Mouse (Mus musculus) duodenum, adult 2 months (tissue): ENCODE data around the gene Ifitm5. TPM values are rescaled to one million over a fixed set of nuclear protein-coding genes. Genes with fewer than 3 reads are reported as not detected.

ENCODE experiments used
- polyA plus RNA-seq: library from polyadenylated mRNA; depleted of rRNA; stranded (reverse); fragments of >200 nt; gene quantifications from 2 replicates; pipeline ENCODE4 v1.2.3, GENCODE M21; 2012; ENCODE audit warnings: low replicate concordance; rRNA removed

The Ifitm5 gene
- polyA plus RNA-seq, result 1.1 and 1.3 TPM in 2 replicates

DNA sequence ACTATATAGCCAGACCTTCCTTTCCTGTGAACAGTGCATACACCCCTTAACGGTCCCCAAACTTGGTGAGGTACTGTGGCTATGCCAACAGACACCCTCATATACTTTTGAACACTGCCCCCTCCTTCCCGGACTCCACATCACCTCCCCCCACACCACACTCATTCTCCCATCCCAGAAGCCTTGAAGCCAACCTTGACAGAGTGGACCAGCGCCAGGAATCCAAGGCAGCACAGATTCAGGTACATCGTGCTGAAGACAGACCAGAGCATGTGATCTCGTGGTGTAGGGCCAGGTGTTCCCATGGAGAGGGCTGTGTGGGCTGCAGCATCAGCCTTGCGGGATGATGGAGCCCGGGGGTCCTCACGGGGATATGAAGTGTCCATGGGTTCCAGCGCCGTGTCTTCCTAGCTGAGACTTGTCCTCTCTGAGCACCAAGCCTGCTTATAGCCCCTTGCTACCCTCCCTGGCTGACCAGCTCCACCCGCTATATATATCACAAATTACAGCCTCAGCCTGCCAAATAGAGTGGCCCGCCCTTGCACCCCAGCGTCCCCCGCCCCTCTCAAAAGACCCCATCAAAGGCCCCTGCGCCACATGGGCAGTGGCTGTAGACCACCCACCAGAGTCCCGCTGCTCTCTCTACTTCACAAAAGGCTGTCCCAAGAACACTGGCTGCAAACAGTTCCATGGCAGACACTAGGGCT lies at the start of gene Ifitm5:
Gene Ifitm5, minus strand, starts transcription at position 468 of the 707 bp plus-strand sequence.

GRCm38 (mm10) chr7:140966921-140967320 lies 16.8 kb upstream of the Ifitm5 start, which contains the start of gene Ifitm1:
Gene Ifitm1 (plus strand): TSS chr7:140967221.

GRCm38 (mm10) chr7:140955758-140956555 lies 5.9 kb upstream of the Ifitm5 start, which contains the start of the genes Gm45717 and Ifitm2:
Gene Gm45717 (minus strand): TSS chr7:140955937.
Gene Ifitm2 (minus strand): TSS chr7:140955987.

DNA sequence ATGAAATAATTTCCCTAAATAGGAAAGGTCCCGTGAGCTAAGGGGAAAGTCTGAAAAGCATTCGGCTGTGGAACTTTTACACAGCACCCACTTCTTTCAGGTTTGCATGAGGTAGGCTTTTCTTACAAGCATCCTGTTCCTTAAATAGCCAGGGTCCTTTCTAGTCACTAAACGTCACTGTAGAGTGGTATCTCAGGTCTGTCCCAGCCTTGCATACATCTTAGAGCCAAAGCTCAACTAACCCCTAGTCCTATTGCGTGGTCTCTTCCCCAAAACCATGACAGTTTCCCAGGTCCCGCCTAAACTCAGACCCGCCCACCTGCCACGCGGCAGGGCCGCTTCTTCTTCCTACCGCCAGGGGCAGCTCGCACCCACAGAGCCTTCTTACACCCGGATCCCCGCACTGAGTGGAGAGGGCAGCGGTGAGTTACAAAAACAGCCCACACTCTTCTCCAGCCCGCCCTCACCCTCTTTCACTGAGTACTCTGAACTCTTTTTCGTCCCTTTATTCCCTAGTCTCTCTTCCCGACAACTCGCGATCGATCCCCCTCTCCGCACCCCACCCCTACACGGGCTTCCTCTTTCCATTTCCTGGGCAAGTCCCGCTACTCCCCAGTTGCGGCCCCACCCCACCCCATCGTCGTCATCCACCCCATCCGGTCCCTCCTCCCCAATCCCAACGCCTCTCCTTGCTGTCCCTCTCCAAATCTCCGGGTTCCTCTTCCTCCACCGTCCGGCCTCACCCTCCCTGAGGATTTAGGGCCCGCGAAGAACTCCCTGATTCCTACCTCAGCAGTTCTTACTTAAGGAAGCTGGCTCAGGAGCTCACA lies 8.7 kb downstream of the Ifitm5 start, which contains the start of gene Pgghg:
Gene Pgghg, plus strand, starts transcription at position 170 of the 830 bp plus-strand sequence.

DNA sequence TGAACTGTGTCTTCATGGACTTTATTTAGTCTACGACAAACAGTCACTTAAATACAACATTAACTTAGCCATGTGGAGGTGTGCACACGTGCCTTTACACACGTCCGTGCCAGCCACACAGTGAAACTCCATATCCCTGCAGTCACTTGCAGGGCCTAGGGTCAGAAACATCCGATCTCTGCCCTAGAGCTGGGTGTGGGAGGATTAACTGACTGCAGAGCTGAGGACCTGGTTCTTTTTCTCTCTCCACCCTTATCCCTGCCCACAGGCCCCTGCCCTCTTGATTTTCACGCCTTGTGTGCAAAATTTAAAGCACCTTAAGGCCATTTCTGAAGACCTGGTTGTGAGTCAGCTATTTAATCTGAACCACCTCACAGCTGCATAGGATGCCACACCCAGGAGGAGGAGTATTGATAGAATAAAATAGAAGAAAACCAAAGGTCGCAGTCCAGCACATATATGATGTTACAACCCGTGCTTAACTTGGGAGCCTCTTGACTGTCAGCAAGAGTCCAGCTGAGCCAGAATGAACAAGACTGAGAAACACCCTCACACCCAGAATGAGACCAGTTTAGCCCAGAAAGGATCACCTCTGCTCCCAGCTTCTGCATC lies 29.6 kb downstream of the Ifitm5 start, which contains the start of gene Nlrp6:
Gene Nlrp6, plus strand, starts transcription at position 485 of the 612 bp plus-strand sequence.

GRCm38 (mm10) chr7:140900220-140900619 lies 49.9 kb downstream of the Ifitm5 start, which contains the start of gene Cox8b:
Gene Cox8b (minus strand): TSS chr7:140900446.

Other genes with a start within 250 kb of the Ifitm5 start
- gene Cyp2e1, start 186.6 kb downstream of the Ifitm5 start, polyA plus RNA-seq, result 0.25 and 0.65 TPM in 2 replicates
- gene Syce1, start 162.4 kb downstream of the Ifitm5 start, polyA plus RNA-seq, result not detected in 2 replicates
- 0.02 TPM in 1 of 2 replicates, not detected in the other for gene Zfp941, start 128.1 kb downstream of the Ifitm5 start, polyA plus RNA-seq
- 70.0 and 92.2 TPM in 2 replicates for gene Urah, start 115.3 kb downstream of the Ifitm5 start, polyA plus RNA-seq
- not detected in 2 replicates for gene Scgb1c1, start 104.7 kb downstream of the Ifitm5 start, polyA plus RNA-seq
- gene Odf3, start 102.5 kb downstream of the Ifitm5 start, polyA plus RNA-seq, result not detected in 2 replicates
- gene Gm45785, start 94.0 kb downstream of the Ifitm5 start, polyA plus RNA-seq, result not detected in 2 replicates
- 66.8 and 79.2 TPM in 2 replicates for gene Ric8a, start 93.3 kb downstream of the Ifitm5 start, polyA plus RNA-seq
- gene Bet1l, start 92.7 kb downstream of the Ifitm5 start, polyA plus RNA-seq, result 11.4 and 14.3 TPM in 2 replicates
- gene Psmd13, start 68.3 kb downstream of the Ifitm5 start, polyA plus RNA-seq, result 44.5 and 51.9 TPM in 2 replicates
- gene Sirt3, start 68.0 kb downstream of the Ifitm5 start, polyA plus RNA-seq, result 23.5 and 27.7 TPM in 2 replicates
- gene Cox8b, start 49.8 kb downstream of the Ifitm5 start, polyA plus RNA-seq, result 3.8 and 7.2 TPM in 2 replicates
- 71.9 and 89.3 TPM in 2 replicates for gene Nlrp6, start 29.4 kb downstream of the Ifitm5 start, polyA plus RNA-seq
- 17.9 and 19.5 TPM in 2 replicates for gene Pgghg, start 8.9 kb downstream of the Ifitm5 start, polyA plus RNA-seq
- gene Gm45717, start 5.6 kb upstream of the Ifitm5 start, polyA plus RNA-seq, result not detected in 2 replicates
- gene Ifitm2, start 5.7 kb upstream of the Ifitm5 start, polyA plus RNA-seq, result 322 and 327 TPM in 2 replicates
- 69.2 and 79.8 TPM in 2 replicates for gene Ifitm1, start 16.9 kb upstream of the Ifitm5 start, polyA plus RNA-seq
- 90.0 and 119 TPM in 2 replicates for gene Ifitm3, start 60.5 kb upstream of the Ifitm5 start, polyA plus RNA-seq
- 0.75 and 2.8 TPM in 2 replicates for gene Ifitm6, start 67.6 kb upstream of the Ifitm5 start, polyA plus RNA-seq
- gene Gm17387, start 78.8 kb upstream of the Ifitm5 start, polyA plus RNA-seq, result not detected in 2 replicates
- 12.4 and 24.8 TPM in 2 replicates for gene B4galnt4, start 110.8 kb upstream of the Ifitm5 start, polyA plus RNA-seq
- gene Pkp3, start 127.9 kb upstream of the Ifitm5 start, polyA plus RNA-seq, result 124 and 153 TPM in 2 replicates
- 36.7 and 51.6 TPM in 2 replicates for gene Sigirr, start 150.3 kb upstream of the Ifitm5 start, polyA plus RNA-seq
- 63.8 and 73.8 TPM in 2 replicates for gene Ano9, start 167.5 kb upstream of the Ifitm5 start, polyA plus RNA-seq
- gene Ptdss2, start 172.1 kb upstream of the Ifitm5 start, polyA plus RNA-seq, result 22.2 and 35.2 TPM in 2 replicates
- 101 and 118 TPM in 2 replicates for gene Rnh1, start 222.6 kb upstream of the Ifitm5 start, polyA plus RNA-seq
- gene Hras, start 243.7 kb upstream of the Ifitm5 start, polyA plus RNA-seq, result 42.6 and 50.0 TPM in 2 replicates
- 6.5 and 9.6 TPM in 2 replicates for gene Lrrc56, start 243.9 kb upstream of the Ifitm5 start, polyA plus RNA-seq